Mouse (Mus musculus) layer of hippocampus, adult 11-12 months (tissue): Measurements from ENCODE around the gene Tcp11l2.

ENCODE experiments used
- DNase-seq: peaks from one replicate; pipeline ENCODE4 v3.0.0; 2022; ENCODE audit warnings: low spot score

Tcp11l2 gene

DNA sequence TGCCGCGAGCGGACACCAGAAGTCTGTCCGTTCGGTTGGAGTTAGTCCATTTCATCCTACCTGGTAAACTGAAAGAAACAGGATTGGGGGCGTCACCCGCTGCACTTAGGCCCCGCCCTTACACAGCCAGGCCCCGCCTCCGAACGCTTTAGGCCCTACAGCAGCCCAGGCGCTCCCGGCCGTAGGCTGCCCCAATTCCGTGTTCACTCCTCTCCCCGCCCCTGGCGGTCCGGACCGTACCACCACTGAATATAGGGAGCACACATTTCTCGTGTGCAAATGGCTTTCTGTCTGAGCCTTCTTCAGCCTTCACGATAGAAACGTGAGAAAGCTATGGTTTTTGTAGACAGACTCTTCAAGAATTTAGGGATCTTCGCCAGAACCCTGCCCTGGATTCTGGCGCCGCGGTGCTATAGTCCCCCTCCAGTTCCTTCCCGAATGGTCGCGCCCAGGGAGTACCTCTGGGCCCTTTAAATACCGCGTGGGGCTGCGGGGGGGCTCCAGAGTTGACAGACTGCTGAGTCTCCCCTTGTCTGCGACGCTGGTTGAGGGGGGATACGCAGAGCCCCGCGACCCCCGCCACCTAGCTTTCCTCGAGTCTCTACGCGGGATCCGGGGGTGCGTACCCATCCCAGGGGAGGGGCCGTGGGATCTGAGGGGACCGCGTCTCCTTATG, at the start of gene Tcp11l2:
Gene Tcp11l2, plus strand, starts transcription at position 232 of the 676 bp plus-strand sequence.
- DNase-seq: peak; percentile 95

DNA sequence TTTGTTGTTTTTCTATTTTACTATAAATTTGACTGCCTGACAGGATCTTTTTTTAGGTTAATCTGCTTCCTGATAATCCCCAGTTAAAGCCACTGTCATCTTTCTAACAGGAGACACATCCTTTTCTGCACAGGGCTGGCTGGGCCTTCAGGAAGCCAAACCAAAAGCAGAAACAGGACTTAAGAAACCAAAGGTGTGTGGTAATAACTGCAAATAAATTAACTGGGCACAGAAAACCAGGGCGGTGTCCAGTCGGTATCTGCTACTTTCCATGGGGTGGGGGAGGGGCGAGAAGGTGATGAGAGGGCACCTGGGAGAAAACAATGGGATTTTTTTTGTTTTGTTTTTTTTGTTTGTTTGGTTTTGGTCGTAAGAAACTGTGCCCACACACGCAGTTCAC, 49.4 kb upstream of the Tcp11l2 start:
- DNase-seq: no peak

DNA sequence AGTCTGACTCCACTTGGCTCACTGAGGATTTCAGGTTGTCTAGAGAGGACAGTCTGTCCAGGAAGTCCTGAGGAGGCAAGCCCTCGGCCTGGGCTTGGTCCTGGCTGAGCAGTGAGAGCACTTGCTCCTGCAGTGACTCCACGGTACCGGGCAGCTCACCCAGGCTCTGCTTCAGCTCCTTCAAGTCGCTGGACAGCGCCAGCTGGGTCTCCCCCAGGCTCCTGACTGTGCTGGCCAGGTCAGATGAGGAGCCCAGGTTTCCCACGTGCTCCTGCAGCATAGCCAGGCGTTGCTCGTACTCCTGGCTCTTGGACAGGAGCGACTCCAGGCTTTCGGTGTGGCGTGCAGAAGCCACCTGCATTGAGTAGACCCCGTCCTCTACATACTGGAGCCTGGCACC, 48.8 kb upstream of the Tcp11l2 start:
- no peak for DNase-seq

DNA sequence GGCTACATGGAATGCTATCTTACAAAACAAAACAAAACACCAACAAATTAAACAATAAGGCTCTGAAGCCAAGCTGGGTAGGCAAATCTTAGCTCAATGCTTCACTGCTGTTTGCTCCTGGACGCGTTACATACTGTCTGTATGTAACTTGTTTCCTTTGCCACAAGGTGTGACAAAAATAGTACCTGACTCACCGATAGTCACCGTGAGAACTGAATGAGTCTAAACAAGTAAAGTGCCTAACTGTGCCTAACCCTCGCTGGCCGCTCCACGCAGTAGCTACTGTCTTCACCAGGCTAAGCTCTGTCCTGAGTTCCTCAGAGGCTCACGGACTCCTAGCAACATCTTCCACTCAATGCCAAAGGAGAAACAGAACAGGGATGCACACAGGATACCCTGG, 46.0 kb upstream of the Tcp11l2 start:
- no peak for DNase-seq

DNA sequence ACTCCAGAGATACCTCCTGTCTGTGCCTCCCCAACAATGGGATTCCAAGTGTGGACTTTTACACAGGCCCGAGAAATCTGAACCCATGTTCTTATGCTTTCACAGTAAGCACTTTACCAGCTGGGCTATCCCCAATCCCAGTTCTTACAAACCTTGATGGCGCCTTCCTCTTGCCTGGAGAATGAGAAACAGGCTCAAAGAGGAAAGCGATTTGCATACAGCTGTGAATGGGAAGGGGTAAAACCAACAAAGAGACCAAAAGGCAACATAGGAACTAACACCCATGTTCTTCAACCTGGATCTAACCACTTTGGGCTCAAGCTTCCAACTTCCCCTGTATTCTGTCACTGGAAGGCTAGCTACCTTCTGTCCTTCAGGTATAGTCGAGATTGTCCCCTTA, 44.9 kb upstream of the Tcp11l2 start:
- no peak for DNase-seq

DNA sequence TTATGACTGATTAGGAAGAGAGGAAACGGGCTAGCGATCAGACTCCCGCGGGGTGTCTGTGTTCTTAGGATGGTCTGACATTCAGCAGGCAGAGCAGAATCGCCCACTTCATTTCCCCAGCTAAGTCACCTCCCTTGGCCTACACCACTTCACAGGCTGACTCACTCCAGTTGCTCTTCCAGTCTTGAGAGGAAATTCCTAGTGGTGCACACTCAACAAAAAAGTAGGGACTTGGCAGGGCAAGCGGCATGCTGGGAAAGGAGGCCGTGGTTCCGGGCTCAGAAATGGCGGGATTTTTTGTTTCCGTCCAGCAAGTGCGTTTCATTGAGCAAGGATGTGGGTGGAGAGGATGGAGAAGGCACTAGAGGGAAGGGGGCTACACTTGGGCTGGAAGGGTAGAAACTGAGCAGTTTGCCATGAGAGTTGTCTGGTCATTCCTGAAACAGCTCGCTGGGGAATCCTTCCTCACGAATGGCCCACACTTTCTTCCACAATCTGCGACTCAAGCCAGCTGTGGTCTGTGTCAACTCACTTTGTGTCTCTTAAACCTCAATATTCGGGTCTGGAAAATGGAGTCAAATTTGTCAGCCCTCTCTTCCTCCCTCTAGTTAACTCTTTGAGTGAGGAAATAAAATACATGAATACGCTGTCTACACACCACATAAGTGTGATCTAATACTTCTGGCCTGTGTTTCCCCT, 44.1 kb upstream of the Tcp11l2 start:
- DNase-seq: no peak

DNA sequence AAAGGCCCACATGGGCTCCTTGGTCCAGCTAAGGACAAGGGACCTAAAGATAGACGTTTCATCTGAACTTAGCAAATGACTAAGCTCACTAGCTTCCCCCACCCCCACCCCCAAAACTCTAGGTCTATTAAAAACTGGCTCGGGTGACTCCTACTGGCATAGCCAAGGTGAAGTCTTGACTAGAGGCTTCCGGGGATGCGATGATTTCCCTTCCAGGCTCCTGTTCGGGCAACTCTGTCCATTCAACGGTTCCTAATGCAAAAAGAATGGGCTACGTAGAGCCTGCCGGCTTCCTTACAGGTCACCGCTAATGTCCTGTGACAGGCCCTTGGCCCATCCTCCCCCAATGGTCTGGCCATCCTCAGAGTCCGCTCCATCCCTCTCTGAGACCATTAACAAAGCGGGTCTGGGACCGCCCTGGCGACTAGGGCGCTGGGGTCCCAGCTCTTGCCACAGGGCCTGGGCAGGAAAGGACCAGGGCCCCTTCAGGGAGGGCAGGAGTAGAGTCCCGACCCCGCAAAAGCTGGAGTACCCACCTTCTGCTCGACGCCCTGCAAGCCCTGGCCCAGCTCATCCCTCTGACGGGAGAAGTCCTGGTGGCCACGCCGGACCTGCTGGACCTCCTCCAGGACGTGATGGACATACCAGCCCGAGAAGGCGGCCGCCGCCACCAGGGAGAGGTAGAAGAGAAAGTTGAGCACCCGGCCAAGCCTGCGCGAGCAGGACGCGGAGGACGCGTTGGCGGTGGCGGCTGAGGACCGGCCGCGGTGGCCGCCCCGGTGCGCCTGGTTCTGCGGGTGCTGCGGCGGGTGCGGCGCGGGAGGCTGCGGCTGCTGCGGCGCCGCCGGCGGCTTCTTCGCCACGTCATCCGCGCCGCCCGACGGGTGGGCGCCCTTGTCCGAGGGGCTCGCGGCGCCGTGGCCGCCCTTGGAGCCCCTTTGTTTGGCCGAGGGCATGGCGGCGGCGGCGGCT, 43.2 kb upstream of the Tcp11l2 start:
- no peak for DNase-seq

DNA sequence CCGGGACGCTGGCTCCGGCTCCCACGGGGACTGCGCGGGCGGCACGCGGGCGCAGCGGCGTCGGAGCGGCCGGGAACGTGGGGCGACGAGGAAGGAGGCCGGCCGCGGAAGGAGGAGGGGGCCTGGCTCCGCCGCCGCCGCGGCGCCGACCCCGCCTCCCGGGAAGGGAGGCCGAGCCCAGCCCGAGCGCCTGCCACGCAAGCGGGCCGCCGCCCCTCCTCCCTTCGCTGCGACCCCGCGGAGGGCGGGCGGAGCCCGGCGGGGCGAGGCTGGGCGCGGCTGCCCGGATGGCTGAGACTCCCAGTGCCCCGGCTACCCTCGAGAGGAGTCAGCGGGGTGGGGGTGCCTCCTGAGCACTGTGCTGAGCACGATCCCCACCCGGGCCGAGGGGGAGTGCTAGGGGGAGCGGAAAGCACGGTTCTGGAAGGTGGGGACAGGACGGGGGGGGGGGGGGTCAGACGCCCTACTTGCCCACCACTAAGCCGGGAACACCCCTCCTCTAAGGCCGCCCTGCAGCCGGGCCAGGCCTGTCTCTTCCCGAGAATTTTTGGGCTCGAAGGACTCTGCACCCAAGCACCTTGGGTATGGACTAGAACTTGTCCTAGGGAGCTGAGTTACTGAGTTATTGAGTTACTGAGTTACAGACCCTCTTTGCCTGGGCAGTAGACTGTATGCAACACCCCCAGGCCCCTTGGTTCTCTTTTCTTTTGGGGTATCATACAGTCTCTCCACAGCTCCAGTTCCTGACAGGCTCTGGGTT, 42.3 kb upstream of the Tcp11l2 start, which contains the start of gene Ckap4:
Gene Ckap4, minus strand, starts transcription at position 151 of the 760 bp plus-strand sequence.
- no peak for DNase-seq

DNA sequence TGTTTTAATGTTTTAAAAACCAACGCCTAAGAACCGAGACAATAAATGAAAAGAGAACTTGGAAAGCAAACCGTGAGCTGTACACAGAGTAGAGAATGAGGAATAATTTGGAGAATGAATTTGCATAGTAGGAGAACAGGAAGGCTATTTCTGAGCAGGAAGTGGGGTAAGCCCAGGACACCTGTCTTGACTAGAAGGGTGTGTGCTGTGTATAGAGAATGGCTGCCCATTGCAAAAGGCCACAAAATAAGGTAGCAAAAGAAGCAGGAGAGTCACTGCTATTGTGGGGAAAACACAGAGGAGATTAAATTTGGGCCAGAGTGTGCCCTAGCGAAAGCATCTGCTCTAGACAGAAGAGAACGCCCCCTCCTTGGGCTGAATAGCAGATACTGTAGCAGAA, 41.0 kb upstream of the Tcp11l2 start:
- DNase-seq: no peak

DNA sequence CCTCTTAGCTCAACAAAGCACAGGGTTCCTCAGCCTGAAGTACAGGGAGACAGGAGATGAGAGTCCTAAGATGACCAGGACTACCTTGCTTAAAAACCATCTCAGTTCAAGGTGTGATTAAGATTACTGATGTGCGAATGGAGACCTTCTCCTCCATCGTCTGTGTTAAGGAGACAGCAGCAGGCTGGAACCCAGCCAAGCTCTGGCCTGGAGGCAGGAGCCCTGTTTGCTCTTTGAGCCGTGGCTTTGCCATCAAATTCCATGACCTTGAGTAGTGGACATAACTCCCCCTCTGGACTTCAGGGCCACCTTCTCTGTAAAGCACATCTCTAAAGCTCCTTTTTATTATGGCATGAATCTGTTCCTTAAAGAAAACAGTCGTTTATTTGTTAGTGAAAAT, 40.6 kb upstream of the Tcp11l2 start:
- DNase-seq: no peak

DNA sequence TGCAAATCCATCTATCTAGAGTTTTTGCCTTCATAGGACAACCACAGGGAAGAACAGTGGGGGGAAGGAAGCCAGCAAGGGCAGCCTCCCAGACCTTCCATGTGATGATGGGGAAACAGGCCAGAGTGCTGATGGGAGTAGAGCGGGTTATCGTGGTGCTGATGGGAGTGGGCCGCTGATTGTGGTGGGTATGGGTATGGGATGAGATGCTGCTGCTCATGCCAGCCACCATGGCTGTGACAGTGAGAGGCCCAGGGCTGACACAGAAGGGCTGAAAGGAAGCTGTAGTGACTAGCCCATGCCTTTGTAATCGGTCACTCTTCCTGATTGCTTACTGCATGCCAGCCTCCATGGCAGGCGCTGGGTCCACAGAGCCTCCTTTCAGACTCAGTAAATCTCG, 36.8 kb upstream of the Tcp11l2 start:
- no peak for DNase-seq

DNA sequence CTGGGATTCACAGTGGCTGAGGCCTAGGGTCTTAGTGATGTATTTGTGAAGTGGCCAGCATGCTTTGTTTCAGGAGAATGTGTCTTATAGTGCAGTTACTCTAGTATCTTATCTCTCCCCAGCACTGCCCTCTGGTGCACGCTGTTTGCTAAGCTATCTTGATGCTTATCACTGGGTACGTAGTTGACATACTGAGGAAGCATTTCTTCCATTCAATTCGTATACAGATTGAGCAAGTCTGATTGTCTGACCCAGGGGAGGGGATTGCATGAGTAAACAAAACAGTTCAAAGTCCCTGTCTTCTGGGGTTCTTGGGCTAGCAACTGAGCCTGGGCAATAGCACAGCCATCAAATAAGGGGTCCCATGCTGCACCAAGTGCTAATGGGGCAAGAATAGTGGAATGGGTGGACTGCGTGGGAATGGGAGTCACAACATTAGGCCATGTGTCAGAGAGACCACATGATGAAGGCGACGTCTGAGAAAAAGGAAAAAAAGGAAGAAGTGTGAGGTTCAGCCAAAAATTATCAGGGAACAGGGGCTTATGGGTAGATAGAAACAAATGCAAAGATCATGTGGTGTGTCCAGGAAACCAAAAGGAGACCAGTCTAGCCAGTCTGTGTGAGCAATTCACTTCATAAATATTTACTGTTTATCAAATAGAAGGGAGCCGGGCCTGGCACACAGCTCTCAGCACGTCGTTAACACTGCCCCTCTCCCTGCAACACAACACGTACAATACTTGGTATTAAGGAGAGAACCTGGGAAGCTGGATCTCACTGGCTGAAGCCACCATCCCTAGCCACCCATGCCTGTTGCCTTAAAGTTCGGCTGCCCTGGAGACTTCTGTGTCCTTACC, 33.4 kb upstream of the Tcp11l2 start:
- DNase-seq: no peak

DNA sequence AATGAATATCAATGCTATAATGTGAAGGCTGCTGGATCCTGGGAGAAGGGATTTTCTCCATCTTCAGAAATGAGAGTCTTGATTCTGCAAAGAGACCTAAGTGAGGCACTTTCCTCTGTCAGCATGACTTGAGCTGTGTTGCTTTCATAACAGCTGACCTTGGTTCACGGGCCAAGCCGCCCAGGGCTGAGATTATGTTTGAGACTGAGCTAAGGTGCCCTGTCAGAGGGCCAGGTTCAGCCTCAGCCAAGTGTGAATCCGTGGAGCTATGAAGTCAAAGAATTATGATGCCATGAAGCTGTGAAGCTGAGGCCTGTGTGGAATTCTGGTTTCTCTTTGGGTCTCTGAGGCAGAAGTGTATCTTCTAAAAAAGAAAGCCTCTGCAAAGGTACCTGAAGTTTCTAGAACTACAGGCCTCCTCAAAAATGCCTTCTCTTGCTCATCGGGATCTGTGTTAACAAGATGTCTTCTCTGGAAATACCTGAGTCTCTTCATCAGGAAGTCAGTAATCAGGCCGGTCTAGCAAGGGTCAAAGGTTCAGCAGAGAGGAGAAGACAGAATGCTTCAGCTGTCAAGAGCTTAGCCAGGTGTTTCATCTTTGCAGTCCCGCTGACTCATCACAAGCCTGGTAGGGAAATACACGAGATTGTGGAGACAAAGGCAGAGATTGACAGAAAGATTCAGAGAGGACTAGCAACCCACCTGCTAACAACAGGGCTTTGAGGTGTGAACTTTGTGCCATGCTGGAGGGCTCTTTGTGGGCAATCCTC, 31.4 kb upstream of the Tcp11l2 start:
- no peak for DNase-seq

DNA sequence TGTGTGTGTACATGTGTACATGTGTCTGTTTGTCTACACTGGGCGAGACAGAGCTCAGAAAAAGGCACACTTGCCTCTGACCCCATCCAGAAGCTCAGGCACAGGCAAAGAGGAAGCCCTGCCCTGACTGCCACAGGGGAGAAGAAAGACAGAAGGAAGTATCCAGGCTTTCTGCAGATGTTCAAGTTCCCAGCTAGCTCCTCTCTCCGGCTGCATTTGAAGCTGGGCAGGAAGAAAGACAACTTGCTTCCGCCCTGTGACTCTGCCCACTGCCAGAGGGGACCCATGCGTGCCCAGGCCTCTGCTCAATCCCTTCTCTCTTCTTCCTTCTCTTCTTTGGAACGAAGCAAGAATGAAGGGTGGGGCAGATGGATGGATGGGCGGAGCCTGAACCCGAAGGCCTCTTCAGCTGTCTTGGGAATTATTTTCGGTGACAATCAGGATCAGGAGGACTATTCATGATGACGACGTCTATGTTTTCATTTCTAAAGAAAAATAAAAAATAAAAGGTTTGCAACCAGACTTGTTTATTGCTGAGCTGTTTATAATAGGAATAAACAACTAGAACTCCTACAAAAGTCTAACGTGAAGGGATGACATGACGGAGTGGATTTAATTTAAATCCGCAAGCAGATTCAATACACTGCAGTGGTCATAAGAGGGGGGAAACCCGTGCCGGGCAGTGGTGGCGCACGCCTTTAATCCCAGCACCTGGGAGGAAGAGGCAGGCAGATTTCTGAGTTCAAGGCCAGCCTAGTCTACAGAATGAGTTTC, 27.1 kb upstream of the Tcp11l2 start:
- no peak for DNase-seq

DNA sequence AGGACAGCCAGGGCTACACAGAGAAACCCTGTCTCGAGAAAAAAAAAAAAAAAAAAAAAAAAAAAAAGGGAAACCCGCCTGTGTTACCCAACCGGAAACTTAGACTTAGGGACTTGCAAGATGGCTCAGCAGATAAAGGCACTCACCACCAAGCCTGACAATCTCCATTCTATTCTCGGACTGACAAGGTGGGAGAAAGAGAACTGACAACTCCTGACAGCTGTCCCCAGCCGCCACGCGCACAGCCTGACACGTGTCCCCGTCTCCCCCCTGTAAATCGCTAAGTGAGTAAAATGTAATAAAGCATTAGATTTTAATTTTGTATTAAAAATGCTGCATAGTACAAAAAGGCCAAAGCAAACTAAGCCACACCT, 26.5 kb upstream of the Tcp11l2 start:
- DNase-seq: no peak

DNA sequence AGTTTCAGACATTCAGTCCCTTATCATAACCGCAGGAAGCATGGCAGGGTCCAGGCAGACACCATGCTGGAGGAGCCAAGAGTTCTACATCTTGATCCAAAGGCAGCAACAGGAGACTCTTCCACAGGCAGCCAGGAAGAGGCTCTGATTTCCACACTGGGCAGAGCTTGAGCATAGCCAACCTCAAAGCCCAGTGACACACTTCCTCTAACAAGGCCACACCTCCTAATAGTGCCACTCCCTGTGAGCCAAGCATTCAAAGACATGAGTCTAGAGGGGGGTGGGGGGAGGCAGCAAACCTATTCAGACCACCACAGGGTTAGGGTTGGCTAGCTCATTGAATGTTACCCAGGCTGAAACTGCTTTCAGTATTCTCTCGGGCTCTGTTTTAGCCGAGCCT, 24.6 kb upstream of the Tcp11l2 start:
- DNase-seq: no peak

DNA sequence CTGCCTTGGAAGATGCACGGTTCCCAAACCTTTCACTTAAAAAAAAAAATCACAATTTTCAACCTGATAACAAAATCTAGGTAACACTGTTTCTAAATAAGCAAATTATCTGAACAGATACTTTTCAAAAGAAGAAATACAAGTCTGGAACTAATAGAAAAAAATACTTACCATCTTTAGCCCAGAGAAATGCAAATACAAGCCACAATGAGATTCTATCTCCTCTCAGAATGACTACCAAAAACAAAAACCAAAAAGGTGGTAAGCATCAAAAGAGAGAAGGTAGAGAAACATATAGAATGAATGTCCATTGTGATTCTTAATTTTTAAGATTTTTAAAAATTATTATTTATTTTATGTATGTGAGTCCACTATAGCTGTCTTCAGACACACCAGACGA, 23.9 kb upstream of the Tcp11l2 start:
- no peak for DNase-seq

DNA sequence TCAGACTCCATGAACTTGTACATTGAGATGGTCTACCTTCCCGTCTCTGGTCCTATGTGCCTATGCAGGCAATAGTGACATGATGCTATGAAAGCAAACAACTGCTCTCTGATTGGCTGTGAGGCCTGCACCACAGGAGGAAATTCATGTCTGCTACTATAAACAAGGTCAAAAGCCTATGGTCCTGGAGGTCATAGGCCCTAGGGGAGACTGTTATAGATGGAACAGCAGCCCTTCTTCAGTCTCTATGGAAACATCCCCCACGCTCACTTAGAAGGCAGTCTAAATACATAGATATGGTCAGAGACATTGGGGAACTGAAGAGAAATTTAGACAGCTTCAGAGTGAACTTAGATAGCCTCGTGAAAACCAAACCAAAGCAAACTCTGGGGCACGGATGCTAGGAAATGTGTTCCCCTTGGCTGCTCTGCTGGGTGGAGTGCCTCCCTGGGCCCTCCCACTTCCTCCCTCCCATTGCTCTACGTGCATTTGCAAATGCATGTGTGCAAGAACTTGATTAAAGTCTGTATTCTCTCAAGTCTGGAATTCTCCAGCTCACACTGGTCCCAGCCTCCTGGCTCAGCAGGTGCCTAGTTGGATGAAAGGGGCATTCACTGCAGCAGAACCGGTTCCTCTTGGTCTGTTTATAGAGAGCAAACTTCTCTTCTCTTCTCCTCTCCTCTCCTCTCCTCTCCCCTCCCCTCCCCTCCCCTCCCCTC, 22.0 kb upstream of the Tcp11l2 start:
- no peak for DNase-seq

DNA sequence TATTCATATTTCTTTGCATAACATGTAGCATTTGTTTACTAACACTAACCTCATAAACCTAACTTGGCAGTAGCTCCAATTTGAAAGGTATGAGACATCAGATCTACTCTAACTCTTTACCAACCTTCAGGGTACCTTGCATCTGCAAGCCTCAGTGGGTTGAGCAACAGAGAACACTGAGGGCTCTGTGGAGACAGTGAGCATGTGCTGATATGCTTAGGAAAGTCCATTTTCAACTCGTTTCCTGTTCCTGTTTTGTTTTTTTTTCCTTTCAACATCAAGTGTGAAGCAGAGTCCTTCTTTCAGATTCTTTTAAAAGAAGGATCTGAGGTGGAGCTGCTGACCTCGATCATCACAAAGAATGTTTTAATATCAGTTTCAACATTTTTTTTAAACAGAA, 20.3 kb upstream of the Tcp11l2 start:
- DNase-seq: no peak
